Comparison of ENCODE assay signal across 10 mouse cellular contexts in genomic region chr8:47244202-47244601, GRCm38 (mm10).
DNase-seq lines count a peak whose midpoint lies in the region; TF ChIP-seq lines count a peak whose summit lies in the region.
"Had no signal": no experiment of that assay in that cellular context is flagged by ENCODE, and none has a peak within 500 bp of the region (broad histone marks: within the 10 kb centered on the region; RNA-seq: fewer than 3 reads in every experiment).

No protein-coding gene starts in this region.

- peaks cover 6% of the 10 kb centered on the region for H3K4me1 ChIP-seq in cerebellum, adult 2 months (ENCODE audit: control insufficient read depth, insufficient read depth, low read length)

- TF ChIP-seq POLR2A in cerebellum, adult 2 months (IDR thresholded peaks at IDR 0.05; ENCODE audit: borderline replicate concordance, insufficient read depth, low read length) = no peak

- WGBS in cerebellum, adult 2 months = 75% methylated on average over 15 of the region's 15 CpGs

- no peak overlapping the region for H3K4me3 ChIP-seq in cerebellum, adult 2 months (replicated peaks; ENCODE audit: insufficient read depth, low read depth, low read length)

- H3K27me3 ChIP-seq in cerebellum, adult 2 months (ENCODE audit: control insufficient read depth, insufficient read depth, low read length) = no peaks in the 10 kb centered on the region

- no peak for TF ChIP-seq CTCF in cerebellum, adult 2 months (IDR thresholded peaks at IDR 0.05; ENCODE audit: borderline replicate concordance, insufficient read depth, low read depth, low read length)

- intact Hi-C loops in left cerebral cortex, postnatal 25 days (cut with DNase I) = loop anchor here (1.0 kb wide), 1 partner anchor 16 kb away; no protein-coding TSS in a partner anchor

- peak overlapping the region; percentile 60; the same call in 1 of the 2 replicates for H3K27ac ChIP-seq in cerebellum, adult 2 months (ENCODE audit: insufficient read depth, low read length)

- DNase-seq in cerebellum, adult 2 months = no peak
- DNase-seq in cerebellum, postnatal 4 days (ENCODE audit: low spot score in 2 of 2) = no peak
- DNase-seq in right cerebral cortex, adult 2 months (ENCODE audit: low spot score in 2 of 2) = peak; percentile 73 to 74
- DNase-seq in right cerebral cortex, postnatal 4 days = no peak
- peak; percentile 52 to 81 for DNase-seq in left cerebral cortex, postnatal 25 days (ENCODE audit: low spot score in 2 of 2)
- DNase-seq in telencephalon, adult 2 months (ENCODE audit: low read depth, low spot score) = peak; percentile 79
- no peak for DNase-seq in urinary bladder, postnatal 25 days (ENCODE audit: low spot score)
- no peak for DNase-seq in retina, postnatal 1 day
- DNase-seq: adrenal gland, adult 8-10 months; liver, postnatal 0 days had no signal

Comparison
In these comparisons a context has a peak if more than half of its experiments do, and no peak if none do; other contexts are left out.
1. DNase-seq: peak in right cerebral cortex, adult 2 months (2 of 2), left cerebral cortex, postnatal 25 days (2 of 2) and telencephalon, adult 2 months (single experiment); none in cerebellum, adult 2 months (0 of 2), cerebellum, postnatal 4 days (0 of 2), right cerebral cortex, postnatal 4 days (single experiment), urinary bladder, postnatal 25 days (single experiment) and retina, postnatal 1 day (single experiment).